Mouse (Mus musculus): ENCODE data around the gene Ndrg4. TPM values are rescaled to one million over a fixed set of nuclear protein-coding genes. Genes with fewer than 3 reads are reported as not detected.

Gene Ndrg4
- total and polyA plus RNA-seq, 3 experiments, result 1.6 to 2.1 (median 1.7) TPM

- no peak overlapping the region for H3K4me2 ChIP-seq (ENCODE audit: insufficient read depth, low read depth, poor library complexity, severe bottlenecking)
- TF ChIP-seq JUN (IDR thresholded peaks at IDR 0.05; ENCODE audit: insufficient read depth, low read depth, low read length), result no peak
- TF ChIP-seq RCOR1 (conservative IDR thresholded peaks at IDR 0.05; ENCODE audit: low read depth, low read length), result no peak
- no peak for TF ChIP-seq ZKSCAN1 (IDR thresholded peaks at IDR 0.05; ENCODE audit: borderline replicate concordance, low read depth, low read length)
- TF ChIP-seq MAFK (IDR thresholded peaks at IDR 0.05; ENCODE audit: insufficient replicate concordance, low read length), result no peak
- TF ChIP-seq NRF1 (IDR thresholded peaks at IDR 0.05; ENCODE audit: low read depth, low read length), result no peak
- TF ChIP-seq POLR2AphosphoS2 (IDR thresholded peaks at IDR 0.05; ENCODE audit: low read depth, low read length), result no peak
- no peak for TF ChIP-seq RAD21 (IDR thresholded peaks at IDR 0.05; ENCODE audit: low read depth, low read length)
- no peak for TF ChIP-seq JUND (conservative IDR thresholded peaks at IDR 0.05; ENCODE audit: low read depth, low read length)
- no peak for TF ChIP-seq GABPA (IDR thresholded peaks at IDR 0.05; ENCODE audit: insufficient replicate concordance, low read depth, low read length)
- no peak for TF ChIP-seq KAT2A (IDR thresholded peaks at IDR 0.05; ENCODE audit: insufficient replicate concordance, low read length)
- TF ChIP-seq BHLHE40 (IDR thresholded peaks at IDR 0.05; ENCODE audit: low read depth, low read length), result no peak
- no peak for TF ChIP-seq ELF1 (IDR thresholded peaks at IDR 0.05; ENCODE audit: low read depth, low read length)
- TF ChIP-seq EP300 (IDR thresholded peaks at IDR 0.05; ENCODE audit: low read length), result no peak
- no peak for TF ChIP-seq PAX5 (IDR thresholded peaks at IDR 0.05; ENCODE audit: low read length)
- TF ChIP-seq E2F4 (IDR thresholded peaks at IDR 0.05; ENCODE audit: insufficient replicate concordance, low read depth, low read length), result no peak
- TF ChIP-seq ETS1 (conservative IDR thresholded peaks at IDR 0.05; ENCODE audit: low read depth, low read length), result no peak
- no peaks in the 10 kb centered on the region for H3K36me3 ChIP-seq (replicated peaks in 1 of 2; ENCODE audit: control insufficient read depth in 1 of 2, insufficient read depth in 1 of 2, low read length in 1 of 2)
- no peak for DNase-seq (ENCODE audit: extremely low read depth)
- no peak overlapping the region for H3K4me3 ChIP-seq (replicated peaks in 1 of 3; ENCODE audit: low read depth in 2 of 3, low read length in 2 of 3, poor library complexity in 1 of 3)
- no peaks in the 10 kb centered on the region for H3K9me3 ChIP-seq (replicated peaks; ENCODE audit: low read length)
- H3K27ac ChIP-seq (ENCODE audit: insufficient read depth, low read depth), result no peak overlapping the region
- H3K4me1 ChIP-seq (ENCODE audit: control insufficient read depth in 1 of 2, insufficient read depth in 2 of 2), result peaks cover 0 to 15% of the 10 kb centered on the region in 2 experiments; a peak in 2 of 4 replicates
- no peaks in the 10 kb centered on the region for H3K27me3 ChIP-seq (replicated peaks)
- no peak overlapping the region for H3K9ac ChIP-seq (ENCODE audit: insufficient read depth, low read depth)
- dilution Hi-C loops (cut with MboI; ENCODE audit: extremely low pct_ligation_motif_present, extremely low pct_unique_long_range_greater_than_20kb, low sequenced_read_pairs) (no loop called here), in situ Hi-C loops (cut with MboI; ENCODE audit: low pct_ligation_motif_present, low pct_unique_long_range_greater_than_20kb, low sequenced_read_pairs) (no loop called here)
- no peaks in the 10 kb centered on the region for H3K79me2 ChIP-seq (replicated peaks; ENCODE audit: control insufficient read depth, extremely low read depth, insufficient read depth, poor library complexity, severe bottlenecking)
Observed at GRCm38 (mm10) chr8:95661575-95661974, 15.2 kb upstream of the Ndrg4 start.

- no peaks in the 10 kb centered on the region for H3K27me3 ChIP-seq (replicated peaks)
Observed at GRCm38 (mm10) chr8:95662885-95663598, 13.7 kb upstream of the Ndrg4 start.

More at GRCm38 (mm10) chr8:95662885-95663598, 13.7 kb upstream of the Ndrg4 start:
- H3K4me3 ChIP-seq (replicated peaks in 1 of 3; ENCODE audit: low read depth in 2 of 3, low read length in 2 of 3, poor library complexity in 1 of 3), result no peak overlapping the region
- dilution Hi-C loops (cut with MboI; ENCODE audit: extremely low pct_ligation_motif_present, extremely low pct_unique_long_range_greater_than_20kb, low sequenced_read_pairs), result no loop called here
- no peaks in the 10 kb centered on the region for H3K79me2 ChIP-seq (replicated peaks; ENCODE audit: control insufficient read depth, extremely low read depth, insufficient read depth, poor library complexity, severe bottlenecking)
- H3K27ac ChIP-seq (ENCODE audit: insufficient read depth, low read depth), result no peak overlapping the region
- in situ Hi-C loops (cut with MboI; ENCODE audit: low pct_ligation_motif_present, low pct_unique_long_range_greater_than_20kb, low sequenced_read_pairs), result no loop called here
- H3K9me3 ChIP-seq (replicated peaks; ENCODE audit: low read length), result no peaks in the 10 kb centered on the region
- no peak overlapping the region for H3K9ac ChIP-seq (ENCODE audit: insufficient read depth, low read depth)
- H3K4me1 ChIP-seq (ENCODE audit: control insufficient read depth in 1 of 2, insufficient read depth in 2 of 2), result peaks cover 0 to 12% of the 10 kb centered on the region in 2 experiments; a peak in 2 of 4 replicates
- H3K36me3 ChIP-seq (replicated peaks in 1 of 2; ENCODE audit: control insufficient read depth in 1 of 2, insufficient read depth in 1 of 2, low read length in 1 of 2), result no peaks in the 10 kb centered on the region
- no peak overlapping the region for H3K4me2 ChIP-seq (ENCODE audit: insufficient read depth, low read depth, poor library complexity, severe bottlenecking)
- no peak for DNase-seq (ENCODE audit: extremely low read depth)
- no peak for TF ChIP-seq RAD21 (IDR thresholded peaks at IDR 0.05; ENCODE audit: low read depth, low read length)
- TF ChIP-seq UBTF (IDR thresholded peaks at IDR 0.05; ENCODE audit: low read depth, low read length), result no peak
- no peak for TF ChIP-seq ZNF384 (IDR thresholded peaks at IDR 0.05; ENCODE audit: low read depth, low read length)
- TF ChIP-seq ELF1 (IDR thresholded peaks at IDR 0.05; ENCODE audit: low read depth, low read length), result no peak
- no peak for TF ChIP-seq MAX (IDR thresholded peaks at IDR 0.05; ENCODE audit: low read length)
- TF ChIP-seq KAT2A (IDR thresholded peaks at IDR 0.05; ENCODE audit: insufficient replicate concordance, low read length), result no peak
- TF ChIP-seq SMC3 (IDR thresholded peaks at IDR 0.05; ENCODE audit: low read depth, low read length), result no peak
- no peak for TF ChIP-seq MYC (IDR thresholded peaks at IDR 0.05; ENCODE audit: low read depth, low read length)
- TF ChIP-seq HCFC1 (IDR thresholded peaks at IDR 0.05; ENCODE audit: low read depth, low read length), result no peak
- no peak for TF ChIP-seq NRF1 (IDR thresholded peaks at IDR 0.05; ENCODE audit: low read depth, low read length)
- no peak for TF ChIP-seq RCOR1 (conservative IDR thresholded peaks at IDR 0.05; ENCODE audit: low read depth, low read length)
